Mouse (Mus musculus) neural tube, embryonic 13.5 days (tissue): ENCODE measurements around the gene Plekhm2. TPM values are rescaled to one million over a fixed set of nuclear protein-coding genes. Genes with fewer than 3 reads are reported as not detected.

Experiments used
- ATAC-seq: fragments of 200-750 bp; cut with Nextera tagmentation; 2 replicates; pipeline ENCODE4 v1.8.0; 2017; ENCODE audit warnings: low read depth, mild to moderate bottlenecking, moderate TSS enrichment, moderate library complexity
- H3K27ac ChIP-seq: fragments of 300-500 bp; sonication (generic); replicated peaks from 2 replicates; pipeline ENCODE4 v1.5.1; 2015; ENCODE audit warnings: moderate library complexity, mild to moderate bottlenecking, inconsistent platforms
- H3K27me3 ChIP-seq: fragments of 300-500 bp; sonication (generic); 2 replicates; pipeline ENCODE4 v1.6.1; 2015; ENCODE audit warnings: mild to moderate bottlenecking, inconsistent platforms
- H3K36me3 ChIP-seq: fragments of 300-500 bp; sonication (generic); 2 replicates; pipeline ENCODE4 v1.6.1; 2015; ENCODE audit warnings: mild to moderate bottlenecking, inconsistent platforms
- H3K4me1 ChIP-seq: fragments of 300-500 bp; sonication (generic); replicated peaks from 2 replicates; pipeline ENCODE4 v1.6.1; 2015; ENCODE audit warnings: inconsistent platforms
- H3K4me2 ChIP-seq: fragments of 300-500 bp; sonication (generic); 2 replicates; pipeline ENCODE4 v1.6.1; 2015; ENCODE audit warnings: inconsistent platforms, mild to moderate bottlenecking, moderate library complexity
- H3K4me3 ChIP-seq: fragments of 300-500 bp; sonication (generic); 2 replicates; pipeline ENCODE4 v1.5.1; 2015; ENCODE audit warnings: mild to moderate bottlenecking, inconsistent platforms
- H3K9ac ChIP-seq: fragments of 300-500 bp; sonication (generic); 2 replicates; pipeline ENCODE4 v1.6.1; 2015; ENCODE audit warnings: moderate library complexity, mild to moderate bottlenecking, inconsistent platforms
- H3K9me3 ChIP-seq: fragments of 300-500 bp; sonication (generic); 2 replicates; pipeline ENCODE4 v1.6.1; 2016; ENCODE audit warnings: inconsistent platforms
- WGBS: fragments of 180-500 bp; shearing (Covaris S2); methylation state at CpG from one replicate; pipeline ENCODE4 v1.1.7; 2015; 5-methylcytosine and 5-hydroxymethylcytosine counted together
- polyA plus RNA-seq: library from polyadenylated mRNA; unstranded; fragments of >200 nt; fragmentation: Nextera tagmentation; extraction: Ambion mirVana; gene quantifications from 2 replicates; pipeline ENCODE4 v1.2.1, GENCODE M21; 2015

Plekhm2 gene
- polyA plus RNA-seq, 1 experiment from 2014 or later: 7.6 TPM

- WGBS: 71% methylated on average over 4 of the region's 4 CpGs
- peaks cover 18% of the 10 kb centered on the region for H3K4me1 ChIP-seq
- H3K4me3 ChIP-seq: no peak overlapping the region
- H3K27me3 ChIP-seq: no peaks in the 10 kb centered on the region
- ATAC-seq: no peak
- no peak overlapping the region for H3K9ac ChIP-seq
- H3K27ac ChIP-seq: no peak overlapping the region
- H3K4me2 ChIP-seq: no peak overlapping the region
- H3K36me3 ChIP-seq: peaks cover 33% of the 10 kb centered on the region
- no peaks in the 10 kb centered on the region for H3K9me3 ChIP-seq
Observed at GRCm38 (mm10) chr4:141659739-141660138, 5.0 kb downstream of the Plekhm2 start.

- no peaks in the 10 kb centered on the region for H3K27me3 ChIP-seq
- WGBS: 95% methylated on average over 6 of the region's 6 CpGs
- peaks cover 17% of the 10 kb centered on the region for H3K4me1 ChIP-seq
- H3K4me2 ChIP-seq: no peak overlapping the region
- no peak overlapping the region for H3K9ac ChIP-seq
- no peaks in the 10 kb centered on the region for H3K9me3 ChIP-seq
- no peak for ATAC-seq
- H3K4me3 ChIP-seq: no peak overlapping the region
- H3K36me3 ChIP-seq: peaks cover 33% of the 10 kb centered on the region
- H3K27ac ChIP-seq: no peak overlapping the region
Observed at GRCm38 (mm10) chr4:141658846-141659484, 5.7 kb downstream of the Plekhm2 start.

- Histone ChIP-seq H3K9ac (no peak overlapping the region), H3K9me3 (no peaks in the 10 kb centered on the region), H3K27me3 (no peaks in the 10 kb centered on the region), H3K4me3 (no peak overlapping the region), H3K4me2 (no peak overlapping the region), H3K27ac (no peak overlapping the region), H3K36me3 (peaks cover 45% of the 10 kb centered on the region), H3K4me1 (peaks cover 8% of the 10 kb centered on the region)
- 77% methylated on average over 8 of the region's 8 CpGs for WGBS
- no peak for ATAC-seq
Observed at GRCm38 (mm10) chr4:141656932-141657331, 7.8 kb downstream of the Plekhm2 start.

- Histone ChIP-seq H3K27ac (0 out of 2 replicates have a peak overlapping the region, but pooled peaks have one; percentile 5), H3K9ac (no peak overlapping the region), H3K36me3 (peaks cover 46% of the 10 kb centered on the region), H3K27me3 (no peaks in the 10 kb centered on the region), H3K4me2 (no peak overlapping the region), H3K4me1 (peaks cover 10% of the 10 kb centered on the region), H3K4me3 (no peak overlapping the region), H3K9me3 (no peaks in the 10 kb centered on the region)
- no peak for ATAC-seq
- 92% methylated on average over 12 of the region's 12 CpGs for WGBS
Observed at GRCm38 (mm10) chr4:141655908-141656608, 8.6 kb downstream of the Plekhm2 start.

GRCm38 (mm10) chr4:141654509-141654908, 10.2 kb downstream of the Plekhm2 start:
- no peak overlapping the region for H3K9ac ChIP-seq
- peaks cover 35% of the 10 kb centered on the region for H3K36me3 ChIP-seq
- H3K4me1 ChIP-seq: peaks cover 16% of the 10 kb centered on the region
- ATAC-seq: no peak
- no peak overlapping the region for H3K4me2 ChIP-seq
- peak overlapping the region; percentile 34 for H3K27ac ChIP-seq
- H3K27me3 ChIP-seq: no peaks in the 10 kb centered on the region
- no peaks in the 10 kb centered on the region for H3K9me3 ChIP-seq
- no peak overlapping the region for H3K4me3 ChIP-seq
- 87% methylated on average over 6 of the region's 6 CpGs for WGBS

GRCm38 (mm10) chr4:141653813-141654212, 10.9 kb downstream of the Plekhm2 start:
- H3K9me3 ChIP-seq: no peaks in the 10 kb centered on the region
- no peak overlapping the region for H3K4me2 ChIP-seq
- no peak overlapping the region for H3K4me3 ChIP-seq
- peaks cover 23% of the 10 kb centered on the region for H3K4me1 ChIP-seq
- no peak for ATAC-seq
- peak overlapping the region; percentile 34 for H3K27ac ChIP-seq
- H3K36me3 ChIP-seq: peaks cover 32% of the 10 kb centered on the region
- H3K27me3 ChIP-seq: no peaks in the 10 kb centered on the region
- whole genome bisulfite sequencing: 88% methylated on average over 13 of the region's 13 CpGs
- H3K9ac ChIP-seq: no peak overlapping the region

- H3K27me3 ChIP-seq: no peaks in the 10 kb centered on the region
Observed at GRCm38 (mm10) chr4:141653044-141653443, 11.7 kb downstream of the Plekhm2 start.

GRCm38 (mm10) chr4:141651944-141652343, 12.8 kb downstream of the Plekhm2 start:
- no peak overlapping the region for H3K4me3 ChIP-seq

More at GRCm38 (mm10) chr4:141653044-141653443, 11.7 kb downstream of the Plekhm2 start:
- H3K36me3 ChIP-seq: peaks cover 29% of the 10 kb centered on the region
- no peak overlapping the region for H3K9ac ChIP-seq
- H3K4me2 ChIP-seq: no peak overlapping the region
- H3K4me3 ChIP-seq: no peak overlapping the region
- 86% methylated on average over 8 of the region's 8 CpGs for WGBS
- H3K4me1 ChIP-seq: peaks cover 31% of the 10 kb centered on the region
- no peaks in the 10 kb centered on the region for H3K9me3 ChIP-seq
- no peak overlapping the region for H3K27ac ChIP-seq
- ATAC-seq: no peak

GRCm38 (mm10) chr4:141651286-141651685, 13.4 kb downstream of the Plekhm2 start:
- H3K27ac ChIP-seq: no peak overlapping the region
- ATAC-seq: no peak
- H3K4me2 ChIP-seq: no peak overlapping the region
- H3K36me3 ChIP-seq: peaks cover 25% of the 10 kb centered on the region
- H3K27me3 ChIP-seq: no peaks in the 10 kb centered on the region
- no peak overlapping the region for H3K9ac ChIP-seq
- H3K9me3 ChIP-seq: no peaks in the 10 kb centered on the region
- WGBS: 85% methylated on average over 6 of the region's 6 CpGs
- H3K4me3 ChIP-seq: no peak overlapping the region
- peaks cover 31% of the 10 kb centered on the region for H3K4me1 ChIP-seq

More at GRCm38 (mm10) chr4:141651944-141652343, 12.8 kb downstream of the Plekhm2 start:
- no peaks in the 10 kb centered on the region for H3K9me3 ChIP-seq
- WGBS: 80% methylated on average over 10 of the region's 10 CpGs
- no peak overlapping the region for H3K9ac ChIP-seq
- H3K36me3 ChIP-seq: peaks cover 26% of the 10 kb centered on the region
- peaks cover 31% of the 10 kb centered on the region for H3K4me1 ChIP-seq
- no peaks in the 10 kb centered on the region for H3K27me3 ChIP-seq
- ATAC-seq: no peak
- no peak overlapping the region for H3K4me2 ChIP-seq
- 0 out of 2 replicates have a peak overlapping the region, but pooled peaks have one; percentile 33 for H3K27ac ChIP-seq

- Histone ChIP-seq H3K4me1 (peaks cover 33% of the 10 kb centered on the region), H3K27me3 (no peaks in the 10 kb centered on the region), H3K9ac (no peak overlapping the region), H3K4me3 (no peak overlapping the region), H3K36me3 (peaks cover 25% of the 10 kb centered on the region; the same call in 1 of the 2 replicates), H3K9me3 (no peaks in the 10 kb centered on the region), H3K27ac (peak overlapping the region; percentile 75), H3K4me2 (0 out of 2 replicates have a peak overlapping the region, but pooled peaks have one; percentile 16)
- WGBS: 64% methylated on average over 6 of the region's 6 CpGs
- no peak for ATAC-seq
Observed at GRCm38 (mm10) chr4:141649244-141649643, 15.5 kb downstream of the Plekhm2 start.

- H3K9ac ChIP-seq: no peak overlapping the region
- H3K27me3 ChIP-seq: no peaks in the 10 kb centered on the region
- no peak for ATAC-seq
- H3K36me3 ChIP-seq: peaks cover 20% of the 10 kb centered on the region; the same call in 1 of the 2 replicates
- H3K27ac ChIP-seq: peak overlapping the region; percentile 75; the same call in 1 of the 2 replicates
- peaks cover 35% of the 10 kb centered on the region for H3K4me1 ChIP-seq
- H3K4me3 ChIP-seq: no peak overlapping the region
- no peaks in the 10 kb centered on the region for H3K9me3 ChIP-seq
- WGBS: 87% methylated on average over 5 of the region's 5 CpGs
- H3K4me2 ChIP-seq: no peak overlapping the region
Observed at GRCm38 (mm10) chr4:141648262-141648661, 16.4 kb downstream of the Plekhm2 start.

- Histone ChIP-seq H3K9ac (no peak overlapping the region), H3K27ac (no peak overlapping the region), H3K27me3 (no peaks in the 10 kb centered on the region), H3K4me1 (peaks cover 45% of the 10 kb centered on the region), H3K4me2 (no peak overlapping the region), H3K36me3 (peaks cover 16% of the 10 kb centered on the region), H3K9me3 (no peaks in the 10 kb centered on the region), H3K4me3 (no peak overlapping the region)
- 95% methylated on average over 3 of the region's 3 CpGs for WGBS
- ATAC-seq: no peak
Observed at GRCm38 (mm10) chr4:141647187-141647586, 17.5 kb downstream of the Plekhm2 start.
